Mouse (Mus musculus): ENCODE results near the gene AI661453. TPM values are rescaled to one million over a fixed set of nuclear protein-coding genes. Genes with fewer than 3 reads are reported as not detected.

Gene AI661453
- polyA plus RNA-seq, 1 experiment from 2014 or later, result 0.19 TPM

GRCm38 (mm10) chr17:47506042-47506441, 69.6 kb downstream of the AI661453 start:
- Histone ChIP-seq H3K4me3 (replicated peaks) (no peak overlapping the region), H3K36me3 (no peaks in the 10 kb centered on the region), H3K9ac (replicated peaks) (no peak overlapping the region), H3K9me3 (replicated peaks) (no peaks in the 10 kb centered on the region), H3K4me1 (peaks cover 25% of the 10 kb centered on the region), H3K27ac (replicated peaks) (no peak overlapping the region), H3K27me3 (replicated peaks) (no peaks in the 10 kb centered on the region), H3K4me2 (no peak overlapping the region)
- no peak for ATAC-seq (ENCODE audit: low FRiP score)
- 79% methylated on average over 1 of the region's 1 CpGs for WGBS

GRCm38 (mm10) chr17:47506697-47507096, 70.3 kb downstream of the AI661453 start:
- Histone ChIP-seq H3K9ac (replicated peaks) (no peak overlapping the region), H3K27me3 (replicated peaks) (no peaks in the 10 kb centered on the region), H3K9me3 (replicated peaks) (no peaks in the 10 kb centered on the region), H3K4me2 (no peak overlapping the region), H3K4me3 (replicated peaks) (no peak overlapping the region), H3K4me1 (peaks cover 26% of the 10 kb centered on the region), H3K36me3 (no peaks in the 10 kb centered on the region), H3K27ac (replicated peaks) (no peak overlapping the region)
- no peak for ATAC-seq (ENCODE audit: low FRiP score)
- 95% methylated on average over 4 of the region's 4 CpGs for WGBS

- Histone ChIP-seq H3K4me1 (peaks cover 28% of the 10 kb centered on the region), H3K9me3 (replicated peaks) (no peaks in the 10 kb centered on the region), H3K36me3 (no peaks in the 10 kb centered on the region), H3K27ac (replicated peaks) (no peak overlapping the region; the same call in 1 of the 2 replicates), H3K4me3 (replicated peaks) (no peak overlapping the region), H3K27me3 (replicated peaks) (no peaks in the 10 kb centered on the region), H3K9ac (replicated peaks) (no peak overlapping the region), H3K4me2 (0 out of 2 replicates have a peak overlapping the region, but pooled peaks have one; percentile 34)
- no peak for ATAC-seq (ENCODE audit: low FRiP score)
- WGBS, result 89% methylated on average over 2 of the region's 2 CpGs
Measured at GRCm38 (mm10) chr17:47507523-47507922, 71.1 kb downstream of the AI661453 start.

- Histone ChIP-seq H3K27me3 (replicated peaks) (no peaks in the 10 kb centered on the region), H3K4me3 (replicated peaks) (no peak overlapping the region), H3K36me3 (no peaks in the 10 kb centered on the region), H3K27ac (replicated peaks) (peak overlapping the region; percentile 70), H3K4me1 (peaks cover 28% of the 10 kb centered on the region), H3K9me3 (replicated peaks) (no peaks in the 10 kb centered on the region), H3K9ac (replicated peaks) (no peak overlapping the region), H3K4me2 (peak overlapping the region; percentile 34)
- no peak for ATAC-seq (ENCODE audit: low FRiP score)
- 45% methylated on average over 12 of the region's 12 CpGs for WGBS
Measured at GRCm38 (mm10) chr17:47508012-47508608, 71.7 kb downstream of the AI661453 start.

GRCm38 (mm10) chr17:47509031-47509705, 72.8 kb downstream of the AI661453 start:
- H3K4me1 ChIP-seq, result peaks cover 28% of the 10 kb centered on the region
- WGBS, result 32% methylated on average over 9 of the region's 9 CpGs
- H3K36me3 ChIP-seq, result no peaks in the 10 kb centered on the region
- H3K4me2 ChIP-seq, result no peak overlapping the region
- no peak overlapping the region for H3K9ac ChIP-seq (replicated peaks)
- H3K4me3 ChIP-seq (replicated peaks), result no peak overlapping the region
- no peak for ATAC-seq (ENCODE audit: low FRiP score)
- H3K9me3 ChIP-seq (replicated peaks), result no peaks in the 10 kb centered on the region
- H3K27ac ChIP-seq (replicated peaks), result no peak overlapping the region
- no peaks in the 10 kb centered on the region for H3K27me3 ChIP-seq (replicated peaks)

- H3K4me1 ChIP-seq, result peaks cover 18% of the 10 kb centered on the region
- no peaks in the 10 kb centered on the region for H3K36me3 ChIP-seq
- peak overlapping the region; percentile 37 for H3K27ac ChIP-seq (replicated peaks)
- 18% methylated on average over 25 of the region's 25 CpGs for WGBS
- H3K27me3 ChIP-seq (replicated peaks), result no peaks in the 10 kb centered on the region
- peak; percentile 84 for ATAC-seq (ENCODE audit: low FRiP score)
- H3K9ac ChIP-seq (replicated peaks), result no peak overlapping the region
- H3K4me3 ChIP-seq (replicated peaks), result peak overlapping the region; percentile 10; the same call in 1 of the 2 replicates
- H3K9me3 ChIP-seq (replicated peaks), result no peaks in the 10 kb centered on the region
- peak overlapping the region; percentile 46 for H3K4me2 ChIP-seq
Measured at GRCm38 (mm10) chr17:47511111-47512020, 75.0 kb downstream of the AI661453 start.

- H3K27me3 ChIP-seq (replicated peaks), result no peaks in the 10 kb centered on the region
- no peak overlapping the region for H3K4me2 ChIP-seq
- H3K36me3 ChIP-seq, result no peaks in the 10 kb centered on the region
- H3K4me3 ChIP-seq (replicated peaks), result no peak overlapping the region
- H3K9me3 ChIP-seq (replicated peaks), result no peaks in the 10 kb centered on the region
- H3K4me1 ChIP-seq, result peaks cover 13% of the 10 kb centered on the region
- H3K9ac ChIP-seq (replicated peaks), result no peak overlapping the region
- 0 out of 2 replicates have a peak overlapping the region, but pooled peaks have one; percentile 33 for H3K27ac ChIP-seq (replicated peaks)
- no peak for ATAC-seq (ENCODE audit: low FRiP score)
- WGBS, result 78% methylated on average over 10 of the region's 10 CpGs
Measured at GRCm38 (mm10) chr17:47512956-47513775, 76.8 kb downstream of the AI661453 start.

- Histone ChIP-seq H3K9ac (replicated peaks) (no peak overlapping the region), H3K27me3 (replicated peaks) (no peaks in the 10 kb centered on the region), H3K4me1 (peaks cover 10% of the 10 kb centered on the region), H3K27ac (replicated peaks) (no peak overlapping the region), H3K36me3 (no peaks in the 10 kb centered on the region), H3K4me2 (no peak overlapping the region), H3K4me3 (replicated peaks) (no peak overlapping the region), H3K9me3 (replicated peaks) (no peaks in the 10 kb centered on the region)
- ATAC-seq (ENCODE audit: low FRiP score), result no peak
- 85% methylated on average over 7 of the region's 7 CpGs for WGBS
Measured at GRCm38 (mm10) chr17:47515180-47515844, 78.9 kb downstream of the AI661453 start.

- H3K4me2 ChIP-seq, result no peak overlapping the region
- no peaks in the 10 kb centered on the region for H3K36me3 ChIP-seq
- H3K27ac ChIP-seq (replicated peaks), result no peak overlapping the region
- no peak overlapping the region for H3K4me3 ChIP-seq (replicated peaks)
- H3K9ac ChIP-seq (replicated peaks), result no peak overlapping the region
- no peaks in the 10 kb centered on the region for H3K9me3 ChIP-seq (replicated peaks)
- ATAC-seq (ENCODE audit: low FRiP score), result no peak
- 97% methylated on average over 3 of the region's 3 CpGs for WGBS
- no peaks in the 10 kb centered on the region for H3K27me3 ChIP-seq (replicated peaks)
- peaks cover 8% of the 10 kb centered on the region for H3K4me1 ChIP-seq
Measured at GRCm38 (mm10) chr17:47516232-47516631, 79.8 kb downstream of the AI661453 start.

GRCm38 (mm10) chr17:47518205-47518604, 81.8 kb downstream of the AI661453 start:
- Histone ChIP-seq H3K4me3 (replicated peaks) (no peak overlapping the region), H3K36me3 (no peaks in the 10 kb centered on the region), H3K27ac (replicated peaks) (peak overlapping the region; percentile 25), H3K27me3 (replicated peaks) (no peaks in the 10 kb centered on the region), H3K4me2 (no peak overlapping the region), H3K9me3 (replicated peaks) (no peaks in the 10 kb centered on the region), H3K9ac (replicated peaks) (no peak overlapping the region), H3K4me1 (peaks cover 15% of the 10 kb centered on the region)
- 46% methylated on average over 8 of the region's 8 CpGs for WGBS
- no peak for ATAC-seq (ENCODE audit: low FRiP score)

All from neural tube, embryonic 15.5 days (tissue).